Mouse (Mus musculus) heart, embryonic 14.5 days (tissue): ENCODE results near the gene Scarb1. TPM values are rescaled to one million over a fixed set of nuclear protein-coding genes. Genes with fewer than 3 reads are reported as not detected.

Experiments used
- ATAC-seq: fragments of 200-750 bp; cut with Nextera tagmentation; 2 replicates; pipeline ENCODE4 v1.8.0; 2017; ENCODE audit warnings: low read depth, moderate TSS enrichment; ENCODE audit not compliant: insufficient number of reproducible peaks, insufficient read depth, low FRiP score
- H3K27ac ChIP-seq, 2 experiments: fragments of 200-500 bp in 1 of 2; fragments of 300-500 bp in 1 of 2; sonication (generic) in 1 of 2; replicated peaks in 1 of 2; 2 replicates each; pipeline ENCODE4 v1.5.1; 2012 to 2014; ENCODE audit warnings: low read depth in 2 of 2, low read length in 2 of 2, control low read depth in 1 of 2, mild to moderate bottlenecking in 1 of 2, mixed read lengths in 1 of 2; ENCODE audit not compliant: control insufficient read depth in 1 of 2, insufficient read depth in 1 of 2
- H3K27me3 ChIP-seq: fragments of 300-500 bp; sonication (generic); 2 replicates; pipeline ENCODE4 v1.6.1; 2014; ENCODE audit warnings: mild to moderate bottlenecking, low read length, control low read depth; ENCODE audit not compliant: control insufficient read depth, insufficient read depth
- H3K36me3 ChIP-seq: fragments of 300-500 bp; sonication (generic); 2 replicates; pipeline ENCODE4 v1.6.1; 2014; ENCODE audit warnings: mild to moderate bottlenecking, control low read depth, low read length, mixed read lengths; ENCODE audit not compliant: control insufficient read depth, insufficient read depth
- H3K4me1 ChIP-seq, 2 experiments: fragments of 200-500 bp in 1 of 2; fragments of 300-500 bp in 1 of 2; sonication (generic) in 1 of 2; 2 replicates each; pipeline ENCODE4 v1.6.1; 2012 to 2014; ENCODE audit warnings: low read length in 2 of 2, control low read depth in 1 of 2, mixed read lengths in 1 of 2; ENCODE audit not compliant: control insufficient read depth in 2 of 2, insufficient read depth in 2 of 2
- H3K4me2 ChIP-seq: fragments of 300-500 bp; sonication (generic); 2 replicates; pipeline ENCODE4 v1.6.1; 2014; ENCODE audit warnings: mild to moderate bottlenecking, low read length
- H3K4me3 ChIP-seq, 2 experiments: fragments of 200-500 bp in 1 of 2; fragments of 300-500 bp in 1 of 2; sonication (generic) in 1 of 2; 2 replicates each; pipeline ENCODE4 v1.5.1; 2012 to 2014; ENCODE audit warnings: low read length in 2 of 2, mild to moderate bottlenecking in 2 of 2, control low read depth in 1 of 2, low read depth in 1 of 2, moderate library complexity in 1 of 2; ENCODE audit not compliant: control insufficient read depth in 1 of 2, insufficient read depth in 1 of 2
- H3K9ac ChIP-seq: fragments of 300-500 bp; sonication (generic); 2 replicates; pipeline ENCODE4 v1.6.1; 2014; ENCODE audit warnings: mild to moderate bottlenecking, low read length
- H3K9me3 ChIP-seq: fragments of 300-500 bp; sonication (generic); 2 replicates; pipeline ENCODE4 v1.6.1; 2016; ENCODE audit warnings: low read length, control low read depth; ENCODE audit not compliant: control insufficient read depth
- WGBS: fragments of 180-500 bp; shearing (Covaris S2); extraction: QIAGEN DNeasy Blood & Tissue Kit; methylation state at CpG from one replicate; pipeline ENCODE4 v1.1.7; 2014; 5-methylcytosine and 5-hydroxymethylcytosine counted together
- polyA plus RNA-seq: library from polyadenylated mRNA; unstranded; fragments of >200 nt; fragmentation: Nextera tagmentation; extraction: Ambion mirVana; gene quantifications from 2 replicates; pipeline ENCODE4 v1.2.1, GENCODE M21; 2014

Scarb1 gene
- polyA plus RNA-seq, 1 experiment from 2014 or later, result 61.6 TPM

DNA sequence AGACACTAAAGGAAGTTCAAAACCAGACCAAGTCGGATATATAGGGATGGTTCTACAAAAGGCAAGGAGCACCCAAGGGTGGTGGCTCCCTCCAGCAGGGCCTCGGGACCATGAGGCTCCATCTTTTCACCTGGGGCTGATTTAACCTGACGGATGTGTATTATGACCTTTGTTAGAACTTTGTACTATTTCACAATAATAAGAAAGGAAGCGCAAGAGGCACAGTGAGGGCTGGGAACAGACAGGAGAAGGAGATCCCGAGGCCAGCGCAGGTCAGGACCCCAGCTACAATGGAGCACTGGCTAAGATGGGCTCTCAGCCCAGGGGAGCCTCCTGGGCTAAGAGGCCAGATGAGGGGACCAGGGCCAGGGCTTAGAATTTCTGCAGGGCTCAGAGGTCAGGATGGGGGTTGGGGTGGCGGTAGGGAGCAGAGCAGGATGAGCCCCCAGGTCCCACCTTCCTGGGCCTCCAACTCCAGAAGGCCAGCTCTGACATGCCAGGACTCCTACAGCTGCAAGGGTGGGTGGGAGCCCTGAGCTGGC lies 16.9 kb downstream of the Scarb1 start:
- WGBS, result 74% methylated on average over 7 of the region's 7 CpGs
- Histone ChIP-seq H3K27ac (peak overlapping the region in 1 of 2 experiments; percentile 30; a peak in 2 of 4 replicates), H3K4me1 (peaks cover 36 to 49% of the 10 kb centered on the region in 2 experiments), H3K9ac (no peak overlapping the region), H3K4me3 (no peak overlapping the region), H3K27me3 (no peaks in the 10 kb centered on the region), H3K4me2 (no peak overlapping the region), H3K9me3 (no peaks in the 10 kb centered on the region), H3K36me3 (no peaks in the 10 kb centered on the region)
- ATAC-seq, result no peak

DNA sequence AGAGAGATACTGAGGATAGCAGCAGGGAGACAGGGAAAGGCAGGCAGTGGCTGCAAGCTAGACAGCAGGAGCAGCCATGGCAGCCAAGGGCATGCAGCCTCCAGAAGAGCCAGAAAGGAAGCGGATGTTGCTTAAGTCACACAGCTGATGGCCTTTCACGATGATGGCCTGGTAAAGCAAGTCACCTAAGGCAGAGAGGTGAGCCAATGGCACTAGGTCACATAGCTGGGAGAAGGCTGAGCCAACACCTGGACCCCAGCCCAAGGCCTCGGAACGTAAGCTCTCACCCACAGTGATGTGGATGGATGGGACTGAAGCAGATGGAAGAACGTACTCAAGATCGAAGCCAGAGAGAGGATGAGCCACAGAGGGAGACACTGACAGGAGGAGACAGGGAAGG lies 17.8 kb downstream of the Scarb1 start:
- H3K27ac ChIP-seq, result no peak overlapping the region
- WGBS, result 81% methylated on average over 6 of the region's 6 CpGs
- no peak overlapping the region for H3K9ac ChIP-seq

DNA sequence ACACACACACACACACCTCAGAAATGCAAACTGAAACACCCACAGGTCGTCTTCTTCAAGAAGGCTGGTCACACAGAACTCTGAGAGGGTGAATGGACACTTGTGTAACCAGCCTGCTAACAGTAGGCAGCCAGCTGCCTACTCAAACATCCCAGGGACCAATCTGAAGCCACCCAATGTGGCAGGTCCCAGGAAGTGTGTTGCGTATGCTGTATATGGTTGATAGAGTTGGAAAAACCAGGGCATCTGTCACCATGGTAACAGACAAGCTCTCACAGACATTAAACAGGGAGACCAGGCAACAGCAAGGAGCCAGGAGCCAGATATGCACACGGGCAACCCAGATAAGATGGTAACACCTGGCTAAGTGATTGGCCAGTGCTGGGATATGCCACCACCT lies 19.1 kb downstream of the Scarb1 start:
- 38% methylated on average over 3 of the region's 3 CpGs for WGBS
- no peak for ATAC-seq
- Histone ChIP-seq H3K27me3 (no peaks in the 10 kb centered on the region), H3K9me3 (no peaks in the 10 kb centered on the region), H3K4me1 (peaks cover 42 to 59% of the 10 kb centered on the region in 2 experiments), H3K4me2 (no peak overlapping the region), H3K9ac (no peak overlapping the region), H3K36me3 (no peaks in the 10 kb centered on the region), H3K27ac (no peak overlapping the region), H3K4me3 (no peak overlapping the region)

More for the DNA sequence above, 17.8 kb downstream of the Scarb1 start:
- Histone ChIP-seq H3K4me3 (no peak overlapping the region), H3K9me3 (no peaks in the 10 kb centered on the region), H3K4me2 (no peak overlapping the region), H3K27me3 (no peaks in the 10 kb centered on the region), H3K4me1 (peaks cover 36 to 51% of the 10 kb centered on the region in 2 experiments), H3K36me3 (no peaks in the 10 kb centered on the region)
- ATAC-seq, result no peak

DNA sequence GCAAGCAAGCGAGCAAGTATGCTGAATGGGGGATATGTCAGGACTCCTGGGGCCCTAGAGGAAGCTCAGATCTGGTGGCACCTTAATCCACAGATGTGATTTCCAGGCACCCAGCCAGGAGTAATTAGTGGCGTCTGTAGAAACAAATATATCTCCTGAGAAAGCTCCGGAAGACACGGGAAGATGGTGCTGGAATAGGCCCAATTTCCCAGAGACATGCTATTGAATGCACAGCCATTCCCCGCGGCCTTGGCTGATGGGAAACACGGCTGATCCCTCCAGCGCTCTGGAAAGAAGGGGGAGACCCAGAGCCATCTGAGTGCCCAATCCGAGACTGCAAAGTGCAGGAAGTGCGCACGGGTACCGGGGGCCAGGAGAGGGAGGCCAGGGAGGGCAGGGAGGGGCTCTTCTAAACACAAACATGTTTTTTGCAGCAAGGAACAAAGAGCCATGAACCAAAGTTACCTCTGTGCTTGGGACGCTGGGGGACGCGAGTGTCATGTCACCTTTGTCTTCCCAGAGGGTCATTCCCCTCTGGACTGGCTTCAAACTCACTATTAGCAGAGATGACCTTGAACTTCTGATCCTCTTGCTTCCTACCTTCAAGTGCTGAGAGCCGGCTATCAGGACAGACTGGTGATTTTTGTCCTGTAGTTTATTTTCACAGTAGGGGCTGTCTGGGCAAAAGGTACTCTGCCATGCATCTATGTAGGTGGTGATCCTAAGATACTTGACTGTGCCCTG lies 21.7 kb downstream of the Scarb1 start:
- H3K9me3 ChIP-seq, result no peaks in the 10 kb centered on the region
- H3K27ac ChIP-seq, result peak overlapping the region in 1 of 2 experiments; percentile 24; a peak in 2 of 4 replicates
- 67% methylated on average over 16 of the region's 16 CpGs for WGBS
- no peaks in the 10 kb centered on the region for H3K36me3 ChIP-seq
- ATAC-seq, result no peak
- no peak overlapping the region for H3K9ac ChIP-seq
- no peak overlapping the region for H3K4me3 ChIP-seq
- no peaks in the 10 kb centered on the region for H3K27me3 ChIP-seq
- no peak overlapping the region for H3K4me2 ChIP-seq
- peaks cover 28 to 44% of the 10 kb centered on the region in 2 experiments for H3K4me1 ChIP-seq

DNA sequence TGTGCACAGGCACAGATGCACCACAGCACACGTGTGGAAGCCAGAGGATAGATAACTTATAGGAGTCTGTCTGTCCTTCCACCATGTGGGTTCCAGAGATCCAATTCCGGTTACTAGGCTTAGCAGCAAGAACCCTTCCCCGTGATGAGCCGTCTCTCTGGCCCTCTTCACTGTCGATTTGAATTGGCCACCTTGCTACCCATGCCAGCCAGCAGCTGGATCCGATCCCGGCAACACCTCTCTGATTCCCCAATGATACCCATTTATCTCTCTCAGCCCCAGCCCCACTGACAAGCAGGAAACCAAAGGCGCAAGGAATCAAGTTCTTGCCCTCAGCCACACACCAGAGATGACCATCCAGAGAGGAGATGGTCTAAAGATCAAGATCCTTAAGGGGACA lies 22.9 kb downstream of the Scarb1 start:
- ATAC-seq, result no peak
- 88% methylated on average over 8 of the region's 8 CpGs for WGBS
- no peak overlapping the region for H3K27ac ChIP-seq

DNA sequence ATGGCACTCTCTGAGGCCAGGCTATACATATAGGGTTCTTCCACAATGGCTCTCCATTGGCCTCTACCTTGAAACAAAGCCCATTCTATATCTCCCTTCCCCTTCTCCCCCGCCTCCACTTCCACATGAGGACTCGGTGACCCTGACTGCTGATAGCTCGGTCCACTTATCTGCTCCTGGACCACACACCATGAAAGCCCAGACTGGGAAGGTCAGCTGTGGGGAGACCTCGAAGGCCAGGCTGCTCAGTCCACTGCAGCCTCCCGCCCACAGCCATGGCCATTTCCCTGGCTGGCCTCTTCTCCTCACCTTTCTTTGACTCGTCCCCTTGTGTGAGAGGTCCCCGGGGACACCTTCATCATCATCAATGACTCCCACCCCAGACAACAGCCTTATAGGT lies 23.6 kb downstream of the Scarb1 start:
- no peak for ATAC-seq
- H3K4me3 ChIP-seq, result no peak overlapping the region
- no peak overlapping the region for H3K4me2 ChIP-seq
- no peaks in the 10 kb centered on the region for H3K36me3 ChIP-seq
- WGBS, result 41% methylated on average over 7 of the region's 7 CpGs
- H3K27me3 ChIP-seq, result no peaks in the 10 kb centered on the region
- H3K4me1 ChIP-seq, result peaks cover 27 to 51% of the 10 kb centered on the region in 2 experiments
- no peak overlapping the region for H3K9ac ChIP-seq
- H3K9me3 ChIP-seq, result no peaks in the 10 kb centered on the region
- H3K27ac ChIP-seq, result no peak overlapping the region

More for the DNA sequence above, 22.9 kb downstream of the Scarb1 start:
- H3K36me3 ChIP-seq, result no peaks in the 10 kb centered on the region
- no peaks in the 10 kb centered on the region for H3K9me3 ChIP-seq
- H3K4me3 ChIP-seq, result no peak overlapping the region
- no peak overlapping the region for H3K9ac ChIP-seq
- H3K4me1 ChIP-seq, result peaks cover 27 to 51% of the 10 kb centered on the region in 2 experiments
- H3K4me2 ChIP-seq, result no peak overlapping the region
- no peaks in the 10 kb centered on the region for H3K27me3 ChIP-seq

DNA sequence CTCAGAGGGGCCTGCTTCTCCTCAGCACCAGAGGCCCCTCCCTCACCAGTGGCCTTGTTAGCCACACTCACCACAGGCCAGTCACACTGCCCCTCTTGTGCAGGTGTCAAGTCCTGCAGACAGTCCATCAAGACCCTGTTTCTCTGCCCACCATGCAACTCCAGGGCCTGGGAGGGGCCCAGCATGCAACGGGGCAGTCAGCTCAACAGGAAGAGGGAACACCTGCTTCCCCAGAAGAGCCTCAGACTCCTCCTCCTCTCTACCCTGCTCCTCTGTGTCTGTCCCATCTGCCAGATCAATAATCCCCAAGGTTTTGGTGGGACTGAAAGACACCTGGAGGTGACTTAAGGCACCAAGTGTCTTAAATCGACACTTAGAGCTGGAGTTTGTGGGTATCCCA lies 24.1 kb downstream of the Scarb1 start:
- 59% methylated on average over 2 of the region's 2 CpGs for WGBS
- no peaks in the 10 kb centered on the region for H3K9me3 ChIP-seq
- H3K27ac ChIP-seq, result no peak overlapping the region
- H3K4me1 ChIP-seq, result peaks cover 25 to 47% of the 10 kb centered on the region in 2 experiments
- no peak overlapping the region for H3K4me3 ChIP-seq
- no peaks in the 10 kb centered on the region for H3K36me3 ChIP-seq
- no peak overlapping the region for H3K4me2 ChIP-seq
- H3K9ac ChIP-seq, result no peak overlapping the region
- ATAC-seq, result no peak
- no peaks in the 10 kb centered on the region for H3K27me3 ChIP-seq
